Mouse (Mus musculus): Measurements from ENCODE around the gene Ccdc115. TPM values are rescaled to one million over a fixed set of nuclear protein-coding genes. Genes with fewer than 3 reads are reported as not detected.
A peak's percentile ranks its signal among the peaks of the same experiment; 100 is the strongest.

The Ccdc115 gene
- polyA plus RNA-seq, 1 experiment from 2014 or later: 49.8 TPM

- under 1% methylated on average over 43 of the region's 43 CpGs for WGBS (ENCODE audit: insufficient replicate concordance)
- H3K36me3 ChIP-seq (ENCODE audit: control insufficient read depth, insufficient read depth, low read length): no peaks in the 10 kb centered on the region
- H3K4me2 ChIP-seq: peak overlapping the region; percentile 74
- H3K4me3 ChIP-seq (ENCODE audit: low read depth, low read length): peak overlapping the region; percentile 46
- no peaks in the 10 kb centered on the region for H3K9me3 ChIP-seq (replicated peaks; ENCODE audit: control insufficient read depth, low read length)
- H3K9ac ChIP-seq (ENCODE audit: low read depth, low read length): peak overlapping the region; percentile 63
- no peak overlapping the region for H3K27ac ChIP-seq (ENCODE audit: low read depth, low read length)
- peak; percentile 58 for ATAC-seq (replicated peaks; ENCODE audit: insufficient number of reproducible peaks, low FRiP score, low TSS enrichment)
- peaks cover 11% of the 10 kb centered on the region for H3K27me3 ChIP-seq (ENCODE audit: control insufficient read depth, insufficient read depth, low read length)
- H3K4me1 ChIP-seq (ENCODE audit: control insufficient read depth, insufficient read depth, low read length): peaks cover 6% of the 10 kb centered on the region; the same call in 1 of the 2 replicates
Observed at GRCm38 (mm10) chr1:34472427-34473300, 33.2 kb upstream of the Ccdc115 start.

GRCm38 (mm10) chr1:34469801-34470200, 30.3 kb upstream of the Ccdc115 start:
- H3K9ac ChIP-seq (ENCODE audit: low read depth, low read length): no peak overlapping the region
- no peak overlapping the region for H3K4me3 ChIP-seq (ENCODE audit: low read depth, low read length)
- H3K27me3 ChIP-seq (ENCODE audit: control insufficient read depth, insufficient read depth, low read length): peaks cover 11% of the 10 kb centered on the region
- WGBS (ENCODE audit: insufficient replicate concordance): 72% methylated on average over 5 of the region's 5 CpGs
- no peaks in the 10 kb centered on the region for H3K9me3 ChIP-seq (replicated peaks; ENCODE audit: control insufficient read depth, low read length)
- no peak overlapping the region for H3K27ac ChIP-seq (ENCODE audit: low read depth, low read length)
- no peak overlapping the region for H3K4me2 ChIP-seq
- H3K4me1 ChIP-seq (ENCODE audit: control insufficient read depth, insufficient read depth, low read length): peaks cover 6% of the 10 kb centered on the region; the same call in 1 of the 2 replicates
- no peaks in the 10 kb centered on the region for H3K36me3 ChIP-seq (ENCODE audit: control insufficient read depth, insufficient read depth, low read length)
- ATAC-seq (replicated peaks; ENCODE audit: insufficient number of reproducible peaks, low FRiP score, low TSS enrichment): no peak

- ATAC-seq (replicated peaks; ENCODE audit: insufficient number of reproducible peaks, low FRiP score, low TSS enrichment): no peak
Observed at GRCm38 (mm10) chr1:34468500-34468899, 29.0 kb upstream of the Ccdc115 start.

GRCm38 (mm10) chr1:34468051-34468450, 28.6 kb upstream of the Ccdc115 start:
- ATAC-seq (replicated peaks; ENCODE audit: insufficient number of reproducible peaks, low FRiP score, low TSS enrichment): no peak
- WGBS (ENCODE audit: insufficient replicate concordance): 62% methylated on average over 3 of the region's 3 CpGs
- peaks cover 8% of the 10 kb centered on the region for H3K27me3 ChIP-seq (ENCODE audit: control insufficient read depth, insufficient read depth, low read length)

More at GRCm38 (mm10) chr1:34468500-34468899, 29.0 kb upstream of the Ccdc115 start:
- Histone ChIP-seq H3K36me3 (ENCODE audit: control insufficient read depth, insufficient read depth, low read length) (no peaks in the 10 kb centered on the region), H3K4me2 (no peak overlapping the region), H3K27me3 (ENCODE audit: control insufficient read depth, insufficient read depth, low read length) (peaks cover 11% of the 10 kb centered on the region), H3K4me1 (ENCODE audit: control insufficient read depth, insufficient read depth, low read length) (peaks cover 6% of the 10 kb centered on the region; the same call in 1 of the 2 replicates), H3K9me3 (replicated peaks; ENCODE audit: control insufficient read depth, low read length) (no peaks in the 10 kb centered on the region), H3K4me3 (ENCODE audit: low read depth, low read length) (no peak overlapping the region), H3K9ac (ENCODE audit: low read depth, low read length) (no peak overlapping the region), H3K27ac (ENCODE audit: low read depth, low read length) (no peak overlapping the region)
- 84% methylated on average over 4 of the region's 4 CpGs for WGBS (ENCODE audit: insufficient replicate concordance)

GRCm38 (mm10) chr1:34465445-34465844, 26.0 kb upstream of the Ccdc115 start:
- no peak overlapping the region for H3K4me2 ChIP-seq

More at GRCm38 (mm10) chr1:34468051-34468450, 28.6 kb upstream of the Ccdc115 start:
- no peak overlapping the region for H3K4me3 ChIP-seq (ENCODE audit: low read depth, low read length)
- H3K4me2 ChIP-seq: no peak overlapping the region
- H3K4me1 ChIP-seq (ENCODE audit: control insufficient read depth, insufficient read depth, low read length): peaks cover 4% of the 10 kb centered on the region; the same call in 1 of the 2 replicates
- no peaks in the 10 kb centered on the region for H3K9me3 ChIP-seq (replicated peaks; ENCODE audit: control insufficient read depth, low read length)
- no peak overlapping the region for H3K9ac ChIP-seq (ENCODE audit: low read depth, low read length)
- no peak overlapping the region for H3K27ac ChIP-seq (ENCODE audit: low read depth, low read length)
- H3K36me3 ChIP-seq (ENCODE audit: control insufficient read depth, insufficient read depth, low read length): no peaks in the 10 kb centered on the region

GRCm38 (mm10) chr1:34464310-34464817, 24.9 kb upstream of the Ccdc115 start:
- Histone ChIP-seq H3K9ac (ENCODE audit: low read depth, low read length) (no peak overlapping the region), H3K36me3 (ENCODE audit: control insufficient read depth, insufficient read depth, low read length) (no peaks in the 10 kb centered on the region), H3K4me1 (ENCODE audit: control insufficient read depth, insufficient read depth, low read length) (no peaks in the 10 kb centered on the region), H3K4me2 (no peak overlapping the region), H3K9me3 (replicated peaks; ENCODE audit: control insufficient read depth, low read length) (no peaks in the 10 kb centered on the region), H3K27ac (ENCODE audit: low read depth, low read length) (no peak overlapping the region), H3K4me3 (ENCODE audit: low read depth, low read length) (no peak overlapping the region), H3K27me3 (ENCODE audit: control insufficient read depth, insufficient read depth, low read length) (0 out of 2 replicates have a peak, but pooled peaks cover 4% of the 10 kb centered on the region)
- WGBS (ENCODE audit: insufficient replicate concordance): 83% methylated on average over 8 of the region's 8 CpGs
- no peak for ATAC-seq (replicated peaks; ENCODE audit: insufficient number of reproducible peaks, low FRiP score, low TSS enrichment)

More at GRCm38 (mm10) chr1:34465445-34465844, 26.0 kb upstream of the Ccdc115 start:
- 0 out of 2 replicates have a peak, but pooled peaks cover 3% of the 10 kb centered on the region for H3K27me3 ChIP-seq (ENCODE audit: control insufficient read depth, insufficient read depth, low read length)
- H3K9me3 ChIP-seq (replicated peaks; ENCODE audit: control insufficient read depth, low read length): no peaks in the 10 kb centered on the region
- H3K4me3 ChIP-seq (ENCODE audit: low read depth, low read length): no peak overlapping the region
- no peaks in the 10 kb centered on the region for H3K36me3 ChIP-seq (ENCODE audit: control insufficient read depth, insufficient read depth, low read length)
- 72% methylated on average over 6 of the region's 6 CpGs for WGBS (ENCODE audit: insufficient replicate concordance)
- no peak for ATAC-seq (replicated peaks; ENCODE audit: insufficient number of reproducible peaks, low FRiP score, low TSS enrichment)
- no peaks in the 10 kb centered on the region for H3K4me1 ChIP-seq (ENCODE audit: control insufficient read depth, insufficient read depth, low read length)
- no peak overlapping the region for H3K27ac ChIP-seq (ENCODE audit: low read depth, low read length)
- no peak overlapping the region for H3K9ac ChIP-seq (ENCODE audit: low read depth, low read length)

GRCm38 (mm10) chr1:34462766-34463165, 23.3 kb upstream of the Ccdc115 start:
- 24% methylated on average over 7 of the region's 7 CpGs for WGBS (ENCODE audit: insufficient replicate concordance)
- no peaks in the 10 kb centered on the region for H3K4me1 ChIP-seq (ENCODE audit: control insufficient read depth, insufficient read depth, low read length)
- no peak overlapping the region for H3K9ac ChIP-seq (ENCODE audit: low read depth, low read length)
- H3K9me3 ChIP-seq (replicated peaks; ENCODE audit: control insufficient read depth, low read length): no peaks in the 10 kb centered on the region
- ATAC-seq (replicated peaks; ENCODE audit: insufficient number of reproducible peaks, low FRiP score, low TSS enrichment): no peak
- H3K4me2 ChIP-seq: no peak overlapping the region
- H3K36me3 ChIP-seq (ENCODE audit: control insufficient read depth, insufficient read depth, low read length): no peaks in the 10 kb centered on the region
- H3K4me3 ChIP-seq (ENCODE audit: low read depth, low read length): no peak overlapping the region
- H3K27me3 ChIP-seq (ENCODE audit: control insufficient read depth, insufficient read depth, low read length): peaks cover 12% of the 10 kb centered on the region
- no peak overlapping the region for H3K27ac ChIP-seq (ENCODE audit: low read depth, low read length)

- 2% methylated on average over 15 of the region's 15 CpGs for WGBS (ENCODE audit: insufficient replicate concordance)
- no peak overlapping the region for H3K27ac ChIP-seq (ENCODE audit: low read depth, low read length)
- peak; percentile 17; the same call in 1 of the 2 replicates for ATAC-seq (replicated peaks; ENCODE audit: insufficient number of reproducible peaks, low FRiP score, low TSS enrichment)
- H3K4me2 ChIP-seq: peak overlapping the region; percentile 81
- H3K4me1 ChIP-seq (ENCODE audit: control insufficient read depth, insufficient read depth, low read length): no peaks in the 10 kb centered on the region
- no peaks in the 10 kb centered on the region for H3K36me3 ChIP-seq (ENCODE audit: control insufficient read depth, insufficient read depth, low read length)
- H3K9ac ChIP-seq (ENCODE audit: low read depth, low read length): peak overlapping the region; percentile 62
- H3K4me3 ChIP-seq (ENCODE audit: low read depth, low read length): peak overlapping the region; percentile 56
- no peaks in the 10 kb centered on the region for H3K9me3 ChIP-seq (replicated peaks; ENCODE audit: control insufficient read depth, low read length)
- H3K27me3 ChIP-seq (ENCODE audit: control insufficient read depth, insufficient read depth, low read length): peaks cover 17% of the 10 kb centered on the region
Observed at GRCm38 (mm10) chr1:34460061-34460441, 20.6 kb upstream of the Ccdc115 start.

Measured in heart, embryonic 11.5 days (tissue).